Mouse (Mus musculus): Measurements from ENCODE around the gene Ndufa11. TPM values are rescaled to one million over a fixed set of nuclear protein-coding genes. Genes with fewer than 3 reads are reported as not detected.

Gene Ndufa11
- polyA plus RNA-seq, 1 experiment from 2014 or later = 424 TPM

GRCm38 (mm10) chr17:56753452-56753851, 35.9 kb downstream of the Ndufa11 start:
- Histone ChIP-seq H3K4me2 (ENCODE audit: low read depth, low read length) (no peak overlapping the region), H3K4me3 (ENCODE audit: low read length) (no peak overlapping the region), H3K9me3 (ENCODE audit: control insufficient read depth, low read length) (no peaks in the 10 kb centered on the region), H3K9ac (ENCODE audit: low read length) (no peak overlapping the region), H3K4me1 (replicated peaks; ENCODE audit: control insufficient read depth, insufficient read depth, low read length) (peaks cover 24% of the 10 kb centered on the region), H3K27me3 (ENCODE audit: control insufficient read depth, insufficient read depth, low read depth, low read length) (peaks cover 56% of the 10 kb centered on the region), H3K36me3 (ENCODE audit: control insufficient read depth, insufficient read depth, low read length) (no peaks in the 10 kb centered on the region), H3K27ac (ENCODE audit: low read length) (no peak overlapping the region)
- 21% methylated on average over 15 of the region's 15 CpGs for WGBS
- ATAC-seq (ENCODE audit: low read depth) = no peak

GRCm38 (mm10) chr17:56754271-56755185, 37.0 kb downstream of the Ndufa11 start:
- Histone ChIP-seq H3K27me3 (ENCODE audit: control insufficient read depth, insufficient read depth, low read depth, low read length) (peaks cover 56% of the 10 kb centered on the region), H3K9ac (ENCODE audit: low read length) (peak overlapping the region; percentile 20), H3K36me3 (ENCODE audit: control insufficient read depth, insufficient read depth, low read length) (no peaks in the 10 kb centered on the region), H3K27ac (ENCODE audit: low read length) (no peak overlapping the region), H3K4me2 (ENCODE audit: low read depth, low read length) (peak overlapping the region; percentile 44), H3K4me3 (ENCODE audit: low read length) (peak overlapping the region; percentile 22), H3K9me3 (ENCODE audit: control insufficient read depth, low read length) (no peaks in the 10 kb centered on the region), H3K4me1 (replicated peaks; ENCODE audit: control insufficient read depth, insufficient read depth, low read length) (peaks cover 24% of the 10 kb centered on the region)
- ATAC-seq (ENCODE audit: low read depth) = no peak
- WGBS = 10% methylated on average over 36 of the region's 36 CpGs

DNA sequence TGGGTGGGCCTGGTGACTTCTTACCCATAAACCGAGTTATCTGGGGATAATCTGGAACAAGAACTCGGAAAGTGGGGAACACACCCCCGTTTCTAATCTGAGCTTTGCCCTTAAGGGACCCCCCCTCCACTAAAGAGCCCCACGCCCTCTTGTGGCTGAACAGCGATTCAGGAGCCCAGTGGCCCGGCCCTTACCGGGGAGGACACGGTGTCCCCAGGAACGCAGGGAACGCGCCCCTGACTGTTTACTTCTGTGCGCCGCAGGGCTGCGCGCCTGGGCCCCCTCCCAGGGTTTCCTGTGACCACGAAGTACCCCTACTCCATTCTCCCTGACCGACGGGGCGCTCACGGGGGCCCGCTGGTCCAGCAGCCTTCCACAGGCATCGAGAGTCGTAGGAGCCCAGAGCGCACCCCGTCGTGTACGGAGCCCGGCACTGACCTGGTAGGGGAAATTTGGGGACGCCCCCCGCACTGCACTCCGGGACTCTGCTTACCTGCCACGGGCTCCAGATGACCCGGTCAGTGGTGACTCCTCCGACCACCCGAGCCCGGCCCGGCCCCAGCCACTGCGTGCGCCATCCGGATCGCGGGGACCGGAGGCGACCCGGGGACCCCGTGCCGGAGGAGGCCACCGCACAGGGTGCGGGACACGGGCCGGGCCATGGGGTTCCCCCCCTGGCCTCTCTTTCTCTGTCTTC, 39.3 kb downstream of the Ndufa11 start:
- Histone ChIP-seq H3K4me1 (replicated peaks; ENCODE audit: control insufficient read depth, insufficient read depth, low read length) (peaks cover 29% of the 10 kb centered on the region), H3K27ac (ENCODE audit: low read length) (no peak overlapping the region), H3K27me3 (ENCODE audit: control insufficient read depth, insufficient read depth, low read depth, low read length) (peaks cover 50% of the 10 kb centered on the region), H3K4me2 (ENCODE audit: low read depth, low read length) (peak overlapping the region; percentile 99), H3K4me3 (ENCODE audit: low read length) (peak overlapping the region; percentile 59), H3K36me3 (ENCODE audit: control insufficient read depth, insufficient read depth, low read length) (no peaks in the 10 kb centered on the region), H3K9ac (ENCODE audit: low read length) (peak overlapping the region; percentile 72), H3K9me3 (ENCODE audit: control insufficient read depth, low read length) (no peaks in the 10 kb centered on the region)
- 1% methylated on average over 50 of the region's 51 CpGs for WGBS
- ATAC-seq (ENCODE audit: low read depth) = peak; percentile 4

- peaks cover 44% of the 10 kb centered on the region for H3K27me3 ChIP-seq (ENCODE audit: control insufficient read depth, insufficient read depth, low read depth, low read length)
- ATAC-seq (ENCODE audit: low read depth) = peak; percentile 76
These were observed 40.0 kb downstream of the Ndufa11 start, which contains the start of gene Nrtn for GRCm38 (mm10) chr17:56757416-56758123. Gene Nrtn, minus strand, starts transcription at chr17:56757530.

GRCm38 (mm10) chr17:56758132-56758531, 40.6 kb downstream of the Ndufa11 start:
- H3K9ac ChIP-seq (ENCODE audit: low read length) = no peak overlapping the region
- ATAC-seq (ENCODE audit: low read depth) = peak; percentile 15; the same call in 1 of the 2 replicates
- no peak overlapping the region for H3K27ac ChIP-seq (ENCODE audit: low read length)
- peaks cover 37% of the 10 kb centered on the region for H3K4me1 ChIP-seq (replicated peaks; ENCODE audit: control insufficient read depth, insufficient read depth, low read length)
- no peaks in the 10 kb centered on the region for H3K9me3 ChIP-seq (ENCODE audit: control insufficient read depth, low read length)
- peaks cover 38% of the 10 kb centered on the region for H3K27me3 ChIP-seq (ENCODE audit: control insufficient read depth, insufficient read depth, low read depth, low read length)
- WGBS = 8% methylated on average over 12 of the region's 12 CpGs
- no peaks in the 10 kb centered on the region for H3K36me3 ChIP-seq (ENCODE audit: control insufficient read depth, insufficient read depth, low read length)
- no peak overlapping the region for H3K4me3 ChIP-seq (ENCODE audit: low read length)
- peak overlapping the region; percentile 99 for H3K4me2 ChIP-seq (ENCODE audit: low read depth, low read length)

More at GRCm38 (mm10) chr17:56757416-56758123, 40.0 kb downstream of the Ndufa11 start, which contains the start of gene Nrtn:
- no peak within 1 kb of the TSS for H3K27ac ChIP-seq (ENCODE audit: low read length)
- peak within 1 kb of the TSS; percentile 99 for H3K4me2 ChIP-seq (ENCODE audit: low read depth, low read length)
- H3K4me1 ChIP-seq (replicated peaks; ENCODE audit: control insufficient read depth, insufficient read depth, low read length) = peaks cover 34% of the 10 kb centered on the region
- no peaks in the 10 kb centered on the region for H3K9me3 ChIP-seq (ENCODE audit: control insufficient read depth, low read length)
- WGBS = under 1% methylated on average over 33 of the region's 48 CpGs
- H3K36me3 ChIP-seq (ENCODE audit: control insufficient read depth, insufficient read depth, low read length) = no peaks in the 10 kb centered on the region
- peak within 1 kb of the TSS; percentile 59 for H3K4me3 ChIP-seq (ENCODE audit: low read length)
- H3K9ac ChIP-seq (ENCODE audit: low read length) = peak within 1 kb of the TSS; percentile 72

GRCm38 (mm10) chr17:56759261-56759660, 41.7 kb downstream of the Ndufa11 start:
- peaks cover 27% of the 10 kb centered on the region for H3K27me3 ChIP-seq (ENCODE audit: control insufficient read depth, insufficient read depth, low read depth, low read length)
- H3K4me1 ChIP-seq (replicated peaks; ENCODE audit: control insufficient read depth, insufficient read depth, low read length) = peaks cover 28% of the 10 kb centered on the region
- 42% methylated on average over 7 of the region's 7 CpGs for WGBS
- no peaks in the 10 kb centered on the region for H3K9me3 ChIP-seq (ENCODE audit: control insufficient read depth, low read length)
- no peak overlapping the region for H3K4me2 ChIP-seq (ENCODE audit: low read depth, low read length)
- no peak for ATAC-seq (ENCODE audit: low read depth)
- no peaks in the 10 kb centered on the region for H3K36me3 ChIP-seq (ENCODE audit: control insufficient read depth, insufficient read depth, low read length)
- H3K27ac ChIP-seq (ENCODE audit: low read length) = no peak overlapping the region
- H3K9ac ChIP-seq (ENCODE audit: low read length) = no peak overlapping the region
- no peak overlapping the region for H3K4me3 ChIP-seq (ENCODE audit: low read length)

DNA sequence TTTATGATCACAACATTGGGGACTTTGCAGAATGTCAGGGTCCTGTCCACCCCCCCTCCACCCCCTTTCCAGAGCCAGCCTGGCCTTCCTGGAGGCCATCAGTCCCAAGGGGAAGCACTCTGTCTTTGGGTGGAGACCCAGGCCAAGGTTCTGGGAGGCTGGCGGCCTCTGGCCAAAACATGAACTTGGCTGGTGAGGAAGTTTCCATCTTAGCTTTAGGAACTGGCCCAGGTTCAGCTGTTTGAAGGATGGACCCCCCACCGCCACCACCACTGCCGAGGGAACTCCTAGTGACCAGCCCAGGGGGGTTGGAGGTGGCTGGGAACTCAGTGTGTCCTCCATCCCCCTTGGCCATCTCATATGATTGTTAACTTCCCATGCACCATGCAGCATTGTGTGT, 43.5 kb downstream of the Ndufa11 start:
- Histone ChIP-seq H3K4me2 (ENCODE audit: low read depth, low read length) (no peak overlapping the region), H3K9ac (ENCODE audit: low read length) (no peak overlapping the region), H3K4me1 (replicated peaks; ENCODE audit: control insufficient read depth, insufficient read depth, low read length) (peaks cover 28% of the 10 kb centered on the region), H3K9me3 (ENCODE audit: control insufficient read depth, low read length) (no peaks in the 10 kb centered on the region), H3K27ac (ENCODE audit: low read length) (no peak overlapping the region), H3K36me3 (ENCODE audit: control insufficient read depth, insufficient read depth, low read length) (no peaks in the 10 kb centered on the region), H3K27me3 (ENCODE audit: control insufficient read depth, insufficient read depth, low read depth, low read length) (peaks cover 11% of the 10 kb centered on the region), H3K4me3 (ENCODE audit: low read length) (no peak overlapping the region)
- 62% methylated on average over 3 of the region's 3 CpGs for WGBS
- ATAC-seq (ENCODE audit: low read depth) = no peak

- Histone ChIP-seq H3K9ac (ENCODE audit: low read length) (peak overlapping the region; percentile 71), H3K4me2 (ENCODE audit: low read depth, low read length) (peak overlapping the region; percentile 66), H3K9me3 (ENCODE audit: control insufficient read depth, low read length) (no peaks in the 10 kb centered on the region), H3K36me3 (ENCODE audit: control insufficient read depth, insufficient read depth, low read length) (peaks cover 1% of the 10 kb centered on the region; the same call in 1 of the 2 replicates), H3K4me3 (ENCODE audit: low read length) (peak overlapping the region; percentile 57), H3K4me1 (replicated peaks; ENCODE audit: control insufficient read depth, insufficient read depth, low read length) (peaks cover 25% of the 10 kb centered on the region), H3K27ac (ENCODE audit: low read length) (peak overlapping the region; percentile 65), H3K27me3 (ENCODE audit: control insufficient read depth, insufficient read depth, low read depth, low read length) (peaks cover 5% of the 10 kb centered on the region)
- 0% methylated on average over 24 of the region's 28 CpGs for WGBS
- ATAC-seq (ENCODE audit: low read depth) = peak; percentile 44
These were observed 44.4 kb downstream of the Ndufa11 start for GRCm38 (mm10) chr17:56761991-56762410.

Measured in lung, embryonic 16.5 days (tissue).